In genomic region chr8:11556691-11557423, GRCm38 (mm10) we compare ENCODE assay signal across 8 mouse cellular contexts. TPM values are rescaled to one million over a fixed set of nuclear protein-coding genes. Genes with fewer than 3 reads are reported as not detected.
DNase-seq lines count a peak whose midpoint lies in the region; ATAC-seq and TF ChIP-seq lines count a peak whose summit lies in the region.

No protein-coding gene starts in this region.

- H3K27ac ChIP-seq in bone marrow macrophage, adult 2 months (ENCODE audit: insufficient read depth, low read depth, low read length), result peak overlapping the region; percentile 85
- H3K27ac ChIP-seq in forebrain, embryonic 14.5 days (ENCODE audit: low read depth, low read length), result peak overlapping the region; percentile 100
- peak overlapping the region; percentile 100 for H3K27ac ChIP-seq in hindbrain, embryonic 13.5 days

- peaks cover 16% of the 10 kb centered on the region for H3K4me1 ChIP-seq in bone marrow macrophage, adult 2 months (ENCODE audit: control insufficient read depth, insufficient read depth, low read length)
- peaks cover 11% of the 10 kb centered on the region; the same call in 1 of the 2 replicates for H3K4me1 ChIP-seq in forebrain, embryonic 14.5 days (ENCODE audit: control insufficient read depth, insufficient read depth, low read length)
- H3K4me1 ChIP-seq in hindbrain, embryonic 13.5 days (replicated peaks), result peaks cover 29% of the 10 kb centered on the region

- TF ChIP-seq POLR2A in bone marrow macrophage, adult 2 months (IDR thresholded peaks at IDR 0.05; ENCODE audit: borderline replicate concordance, low read depth, low read length), result no peak

- WGBS in forebrain, embryonic 14.5 days, result under 1% methylated on average over 83 of the region's 85 CpGs
- under 1% methylated on average over 76 of the region's 85 CpGs for whole genome bisulfite sequencing in hindbrain, embryonic 13.5 days

- H3K9me3 ChIP-seq in forebrain, embryonic 14.5 days (replicated peaks; ENCODE audit: control insufficient read depth, low read length), result no peaks in the 10 kb centered on the region
- H3K9me3 ChIP-seq in hindbrain, embryonic 13.5 days, result no peaks in the 10 kb centered on the region

- peaks cover 5% of the 10 kb centered on the region for H3K36me3 ChIP-seq in forebrain, embryonic 14.5 days (ENCODE audit: control insufficient read depth, insufficient read depth, low read length)
- peaks cover 7% of the 10 kb centered on the region for H3K36me3 ChIP-seq in hindbrain, embryonic 13.5 days

- peak overlapping the region; percentile 100 for H3K4me3 ChIP-seq in bone marrow macrophage, adult 2 months (ENCODE audit: insufficient read depth, low read length)
- H3K4me3 ChIP-seq in forebrain, embryonic 14.5 days (ENCODE audit: low read depth, low read length), result peak overlapping the region; percentile 71
- H3K4me3 ChIP-seq in hindbrain, embryonic 13.5 days, result peak overlapping the region; percentile 97

- DNase-seq in CD4-positive helper T cell, adult 2 months (ENCODE audit: low read depth, low spot score), result peak; percentile 69
- peak; percentile 62 for DNase-seq in forebrain, embryonic 14.5 days (ENCODE audit: low spot score)
- peak; percentile 30 to 48 for DNase-seq in left cerebral cortex, adult 18-20 months (ENCODE audit: low spot score in 2 of 2)
- peak; percentile 49 for DNase-seq in lung, postnatal 36 days
- DNase-seq in right cerebral cortex, postnatal 10 days (ENCODE audit: low spot score in 2 of 2), result peak; percentile 68 to 76
- peak; percentile 32 to 43 for DNase-seq in urinary bladder, postnatal 36 days (ENCODE audit: low spot score in 2 of 2)

- ATAC-seq in forebrain, embryonic 14.5 days, result no peak
- no peak for ATAC-seq in hindbrain, embryonic 13.5 days (ENCODE audit: low FRiP score)

- H3K27me3 ChIP-seq in forebrain, embryonic 14.5 days (replicated peaks; ENCODE audit: control insufficient read depth, insufficient read depth, low read length), result no peaks in the 10 kb centered on the region
- H3K27me3 ChIP-seq in hindbrain, embryonic 13.5 days, result no peaks in the 10 kb centered on the region

- no peak for TF ChIP-seq CTCF in bone marrow macrophage, adult 2 months (IDR thresholded peaks at IDR 0.05; ENCODE audit: low read depth, low read length)

- peak overlapping the region; percentile 82 for H3K4me2 ChIP-seq in forebrain, embryonic 14.5 days (ENCODE audit: low read length)
- H3K4me2 ChIP-seq in hindbrain, embryonic 13.5 days, result peak overlapping the region; percentile 73

- H3K9ac ChIP-seq in forebrain, embryonic 14.5 days (ENCODE audit: low read length), result peak overlapping the region; percentile 82
- peak overlapping the region; percentile 98 for H3K9ac ChIP-seq in hindbrain, embryonic 13.5 days

RNA-seq across cellular contexts. Expression of gene Ing1, which starts 1.5 kb away (rescaled TPM):
- polyA plus RNA-seq in bone marrow macrophage, adult 2 months (2012; ENCODE audit: insufficient read depth, insufficient read length, missing spikeins), result 52.6 and 59.4 TPM in 2 replicates
- 49.1 and 50.8 TPM in 2 replicates for polyA plus RNA-seq in forebrain, embryonic 14.5 days (2014; fragmentation: Nextera tagmentation; extraction: Ambion mirVana)
- 40.7 and 44.7 TPM in 2 replicates for polyA plus RNA-seq in hindbrain, embryonic 13.5 days (2015; fragmentation: Nextera tagmentation; extraction: Ambion mirVana)
- total RNA-seq in left cerebral cortex, adult 18-20 months (2021), result 10 to 100 TPM; 55.5 to 63.1 TPM

RNA-seq across cellular contexts. Expression of gene Cars2, which starts 6.3 kb away (rescaled TPM):
- polyA plus RNA-seq in bone marrow macrophage, adult 2 months (2012; ENCODE audit: insufficient read depth, insufficient read length, missing spikeins), result 19.5 and 27.3 TPM in 2 replicates
- 26.0 and 30.5 TPM in 2 replicates for polyA plus RNA-seq in forebrain, embryonic 14.5 days (2014; fragmentation: Nextera tagmentation; extraction: Ambion mirVana)
- polyA plus RNA-seq in hindbrain, embryonic 13.5 days (2015; fragmentation: Nextera tagmentation; extraction: Ambion mirVana), result 22.6 and 23.8 TPM in 2 replicates
- 10 to 100 TPM; 19.9 to 21.5 TPM for total RNA-seq in left cerebral cortex, adult 18-20 months (2021)

RNA-seq across cellular contexts. Expression of gene Naxd, which starts 59.6 kb away (rescaled TPM):
- polyA plus RNA-seq in bone marrow macrophage, adult 2 months (2012; ENCODE audit: insufficient read depth, insufficient read length, missing spikeins), result 45.1 and 48.0 TPM in 2 replicates
- polyA plus RNA-seq in forebrain, embryonic 14.5 days (2014; fragmentation: Nextera tagmentation; extraction: Ambion mirVana), result 158 and 170 TPM in 2 replicates
- polyA plus RNA-seq in hindbrain, embryonic 13.5 days (2015; fragmentation: Nextera tagmentation; extraction: Ambion mirVana), result 153 and 161 TPM in 2 replicates
- 10 to 100 TPM; 54.2 to 55.2 TPM for total RNA-seq in left cerebral cortex, adult 18-20 months (2021)
